Mouse (Mus musculus) hindbrain, embryonic 10.5 days (tissue): Measurements from ENCODE around the gene Tas2r125. TPM values are rescaled to one million over a fixed set of nuclear protein-coding genes. Genes with fewer than 3 reads are reported as not detected.
"Not testable (repeated sequence)": the region's sequence is repeated elsewhere in the genome, so short reads cannot be mapped to it uniquely, and the experiment has no call there.

Source experiments
- DNase-seq: peaks from one replicate; pipeline ENCODE4 v3.0.0-alpha.2; 2017; ENCODE audit warnings: low spot score
- H3K27ac ChIP-seq: fragments of 300-500 bp; sonication (generic); 2 replicates; pipeline ENCODE4 v1.5.1; 2016; ENCODE audit warnings: mild to moderate bottlenecking, moderate library complexity
- H3K27me3 ChIP-seq: fragments of 300-500 bp; sonication (generic); 2 replicates; pipeline ENCODE4 v1.6.1; 2016; ENCODE audit warnings: mild to moderate bottlenecking; ENCODE audit not compliant: poor library complexity, insufficient read depth, severe bottlenecking
- H3K36me3 ChIP-seq: fragments of 300-500 bp; sonication (generic); 2 replicates; pipeline ENCODE4 v1.6.1; 2016; ENCODE audit warnings: mild to moderate bottlenecking, moderate library complexity
- H3K4me1 ChIP-seq: fragments of 300-500 bp; sonication (generic); replicated peaks from 2 replicates; pipeline ENCODE4 v1.6.1; 2016; ENCODE audit warnings: mild to moderate bottlenecking
- H3K4me3 ChIP-seq: fragments of 300-500 bp; sonication (generic); 2 replicates; pipeline ENCODE4 v1.5.1; 2016; ENCODE audit warnings: mild to moderate bottlenecking, moderate library complexity
- H3K9me3 ChIP-seq: fragments of 300-500 bp; sonication (generic); 2 replicates; pipeline ENCODE4 v1.6.1; 2016; ENCODE audit warnings: mild to moderate bottlenecking, moderate library complexity
- WGBS: fragments of 180-500 bp; shearing (Covaris S2); methylation state at CpG from one replicate; pipeline ENCODE4 v1.1.7; 2016; 5-methylcytosine and 5-hydroxymethylcytosine counted together
- polyA plus RNA-seq: library from polyadenylated mRNA; unstranded; fragments of >200 nt; fragmentation: Nextera tagmentation; extraction: Ambion mirVana; gene quantifications from 2 replicates; pipeline ENCODE4 v1.2.1, GENCODE M21; 2016

Gene Tas2r125
- polyA plus RNA-seq: not detected in 2 replicates

DNA sequence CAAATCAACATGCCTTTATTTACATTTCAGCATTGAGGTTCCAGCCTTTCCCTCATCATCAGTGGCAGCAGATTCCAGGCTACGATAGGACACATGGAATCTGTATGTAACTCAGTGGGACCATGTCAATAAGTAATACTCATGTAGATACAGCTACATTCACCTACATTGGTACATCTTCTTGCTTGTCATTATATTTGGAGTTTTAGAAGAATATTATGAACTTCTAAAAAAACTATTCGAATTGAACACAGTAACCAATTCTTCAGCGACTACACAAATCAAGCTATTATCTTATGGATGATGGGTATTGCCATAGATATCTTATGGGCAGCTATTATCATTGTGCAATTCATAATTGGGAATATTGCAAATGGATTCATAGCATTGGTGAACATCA lies at the start of gene Tas2r125:
Tas2r125 (plus strand) TSS at position 301 of the 400 bp plus-strand sequence.
- no peaks in the 10 kb centered on the region for H3K36me3 ChIP-seq
- H3K27ac ChIP-seq: no peak within 1 kb of the TSS
- no peaks in the 10 kb centered on the region for H3K9me3 ChIP-seq
- no peaks in the 10 kb centered on the region for H3K4me1 ChIP-seq
- no peak for DNase-seq
- H3K4me3 ChIP-seq: no peak within 1 kb of the TSS
- 89% methylated on average over 3 of the region's 3 CpGs for WGBS
- H3K27me3 ChIP-seq: no peaks in the 10 kb centered on the region

GRCm38 (mm10) chr6:132867708-132868107 lies 41.7 kb upstream of the Tas2r125 start, which contains the start of gene Tas2r110:
Gene Tas2r110 (plus strand): TSS chr6:132868008.
- DNase-seq: no peak
- H3K27ac ChIP-seq: no peak within 1 kb of the TSS
- H3K9me3 ChIP-seq: no peaks in the 10 kb centered on the region
- no peaks in the 10 kb centered on the region for H3K4me1 ChIP-seq
- no peaks in the 10 kb centered on the region for H3K27me3 ChIP-seq
- H3K36me3 ChIP-seq: no peaks in the 10 kb centered on the region
- H3K4me3 ChIP-seq: no peak within 1 kb of the TSS

DNA sequence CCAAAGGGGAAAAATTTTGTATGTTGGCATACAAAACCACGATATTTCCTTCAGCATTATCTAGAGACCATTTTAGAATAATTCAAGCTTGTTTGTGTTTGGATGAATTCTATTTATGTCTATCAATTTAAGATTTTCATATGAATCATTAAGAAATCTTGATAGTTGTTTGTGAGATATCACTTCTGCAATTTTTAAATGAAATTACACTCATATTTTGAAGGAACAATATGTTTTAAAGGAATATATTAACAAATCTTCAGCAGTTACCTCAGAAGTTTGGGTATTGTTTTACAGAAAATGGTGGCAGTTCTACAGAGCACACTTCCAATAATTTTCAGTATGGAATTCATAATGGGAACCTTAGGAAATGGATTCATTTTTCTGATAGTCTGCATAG lies 16.7 kb upstream of the Tas2r125 start, which contains the start of gene Tas2r113:
Tas2r113 (plus strand) TSS at position 301 of the 400 bp plus-strand sequence.
- H3K9me3 ChIP-seq: no peaks in the 10 kb centered on the region
- no peaks in the 10 kb centered on the region for H3K4me1 ChIP-seq
- WGBS: 81% methylated on average over 1 of the region's 1 CpGs
- no peaks in the 10 kb centered on the region for H3K27me3 ChIP-seq
- H3K36me3 ChIP-seq: no peaks in the 10 kb centered on the region
- no peak within 1 kb of the TSS for H3K27ac ChIP-seq
- DNase-seq: no peak
- no peak within 1 kb of the TSS for H3K4me3 ChIP-seq

DNA sequence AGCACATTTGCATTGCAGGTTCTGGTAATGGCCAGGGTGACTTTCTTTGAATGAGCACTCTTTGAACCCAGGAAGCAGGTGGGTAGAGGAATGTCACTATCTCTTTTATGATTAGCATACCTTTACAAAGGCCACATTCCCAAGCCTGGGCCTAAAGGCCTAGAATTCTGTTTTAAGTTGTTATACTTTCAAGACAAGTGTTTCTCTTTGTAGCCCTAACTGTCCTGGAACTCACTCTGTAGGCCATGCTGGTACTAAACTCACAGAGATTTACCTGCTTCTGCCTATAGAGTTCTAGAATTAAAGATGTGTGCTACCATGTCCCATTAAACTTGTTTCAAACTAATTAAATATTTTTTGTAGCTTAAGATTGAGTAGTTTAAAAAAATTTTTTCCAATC lies 31.9 kb downstream of the Tas2r125 start:
- not testable (repeated sequence) for H3K27ac ChIP-seq, H3K27me3 ChIP-seq, H3K4me1 ChIP-seq, H3K9me3 ChIP-seq, H3K36me3 ChIP-seq, DNase-seq, H3K4me3 ChIP-seq

GRCm38 (mm10) chr6:132950802-132951201 lies 41.4 kb downstream of the Tas2r125 start, which contains the start of gene Tas2r129:
Gene Tas2r129 (plus strand): TSS chr6:132951102.
- Histone ChIP-seq H3K27me3 (no peaks in the 10 kb centered on the region), H3K9me3 (no peaks in the 10 kb centered on the region), H3K4me1 (no peaks in the 10 kb centered on the region), H3K27ac (no peak within 1 kb of the TSS), H3K4me3 (no peak within 1 kb of the TSS), H3K36me3 (no peaks in the 10 kb centered on the region)
- DNase-seq: no peak
- WGBS: 87% methylated on average over 2 of the region's 2 CpGs

DNA sequence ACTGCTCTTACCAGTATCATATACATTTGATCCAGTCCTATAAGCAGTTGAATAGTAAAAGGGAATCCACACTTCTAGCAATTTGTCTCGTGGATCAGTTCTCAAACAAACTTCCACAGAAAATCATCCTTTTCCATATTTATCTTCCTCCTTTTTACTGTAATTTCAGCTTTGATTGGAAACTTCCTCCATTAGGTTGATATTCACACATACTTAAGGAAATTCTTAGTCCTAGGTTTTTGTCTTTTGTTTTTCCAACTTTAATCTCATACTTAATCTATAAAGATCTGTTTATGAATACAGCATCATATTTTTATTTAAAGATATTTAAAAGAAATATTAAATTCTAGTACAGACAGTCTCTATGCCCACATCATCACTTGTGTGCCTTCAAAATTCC lies 48.4 kb downstream of the Tas2r125 start, which contains the start of gene Tas2r131:
Tas2r131 (minus strand) TSS at position 101 of the 400 bp plus-strand sequence.
- Histone ChIP-seq H3K27me3 (no peaks in the 10 kb centered on the region), H3K36me3 (no peaks in the 10 kb centered on the region), H3K4me3 (no peak within 1 kb of the TSS), H3K9me3 (no peaks in the 10 kb centered on the region), H3K4me1 (no peaks in the 10 kb centered on the region), H3K27ac (no peak within 1 kb of the TSS)
- DNase-seq: no peak
- WGBS: 76% methylated on average over 1 of the region's 1 CpGs

Other genes starting within 250 kb of the Tas2r125 start
- not detected in 2 replicates for gene Tas2r121, start 208.6 kb upstream of the Tas2r125 start, polyA plus RNA-seq
- not detected in 2 replicates for gene Tas2r122, start 197.7 kb upstream of the Tas2r125 start, polyA plus RNA-seq
- not detected in 2 replicates for gene Tas2r115, start 171.6 kb upstream of the Tas2r125 start, polyA plus RNA-seq
- gene Tas2r124, start 154.9 kb upstream of the Tas2r125 start, polyA plus RNA-seq: not detected in 2 replicates
- not detected in 2 replicates for gene Tas2r102, start 147.5 kb upstream of the Tas2r125 start, polyA plus RNA-seq
- gene Tas2r136, start 131.5 kb upstream of the Tas2r125 start, polyA plus RNA-seq: not detected in 2 replicates
- gene Tas2r117, start 106.8 kb upstream of the Tas2r125 start, polyA plus RNA-seq: not detected in 2 replicates
- not detected in 2 replicates for gene Tas2r123, start 62.5 kb upstream of the Tas2r125 start, polyA plus RNA-seq
- not detected in 2 replicates for gene Tas2r116, start 54.2 kb upstream of the Tas2r125 start, polyA plus RNA-seq
- not detected in 2 replicates for gene Tas2r110, start 41.6 kb upstream of the Tas2r125 start, polyA plus RNA-seq
- not detected in 2 replicates for gene Tas2r113, start 16.6 kb upstream of the Tas2r125 start, polyA plus RNA-seq
- not detected in 2 replicates for gene Tas2r129, start 41.5 kb downstream of the Tas2r125 start, polyA plus RNA-seq
- gene Tas2r131, start 48.3 kb downstream of the Tas2r125 start, polyA plus RNA-seq: not detected in 2 replicates
- gene Tas2r109, start 71.3 kb downstream of the Tas2r125 start, polyA plus RNA-seq: not detected in 2 replicates
- gene Tas2r103, start 127.5 kb downstream of the Tas2r125 start, polyA plus RNA-seq: not detected in 2 replicates
- not detected in 2 replicates for gene Tas2r140, start 146.2 kb downstream of the Tas2r125 start, polyA plus RNA-seq
- gene Smim10l1, start 195.3 kb downstream of the Tas2r125 start, polyA plus RNA-seq: 72.9 and 73.8 TPM in 2 replicates